Mouse (Mus musculus): ENCODE results near the gene Thrap3.

Gene Thrap3

GRCm38 (mm10) chr4:126145396-126145795 is 57.2 kb downstream of the Thrap3 start:
- no peak for DNase-seq (ENCODE audit: extremely low spot score)

DNA sequence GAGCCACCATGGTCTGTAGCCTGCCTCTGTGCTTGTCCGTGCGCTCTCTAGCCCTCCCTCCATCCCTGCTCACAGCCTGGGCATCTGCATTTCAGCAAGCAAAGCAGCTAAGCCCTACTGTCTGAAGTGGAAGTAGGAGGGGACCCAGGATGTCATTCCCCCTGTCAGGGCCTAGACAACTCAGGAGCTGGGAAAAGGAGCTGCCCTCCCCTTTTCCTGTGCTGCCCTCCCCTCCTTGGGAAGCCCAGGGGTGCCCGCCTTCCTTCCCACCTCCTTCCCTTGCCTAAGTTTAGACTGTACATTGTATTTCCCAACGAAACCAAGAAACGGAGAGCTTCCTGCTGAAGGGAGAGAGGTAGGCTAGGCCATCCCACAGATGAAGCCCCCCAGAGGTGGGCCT is 61.5 kb downstream of the Thrap3 start:
- no peak for DNase-seq (ENCODE audit: extremely low spot score)

DNA sequence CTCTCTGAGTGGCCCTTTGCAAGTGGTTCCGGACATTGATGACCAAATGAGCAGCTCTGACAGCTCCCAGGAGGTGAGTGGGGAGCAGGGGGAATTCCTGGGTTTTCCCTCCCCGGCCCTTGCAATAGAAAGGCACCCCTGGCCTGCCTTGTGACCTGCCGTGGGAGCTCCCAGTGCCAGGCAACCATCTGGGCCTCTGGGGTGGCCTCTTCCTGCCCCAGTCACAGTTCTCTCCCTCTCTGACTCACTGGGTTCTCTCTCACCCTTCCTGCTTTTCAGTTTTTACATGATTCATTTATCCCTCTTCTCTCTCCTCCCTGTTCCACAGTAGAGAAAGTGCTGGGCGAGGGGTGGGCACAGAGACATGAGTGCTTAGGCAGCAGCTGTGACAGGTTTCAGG is 64.8 kb downstream of the Thrap3 start:
- no peak for DNase-seq (ENCODE audit: extremely low spot score)

DNA sequence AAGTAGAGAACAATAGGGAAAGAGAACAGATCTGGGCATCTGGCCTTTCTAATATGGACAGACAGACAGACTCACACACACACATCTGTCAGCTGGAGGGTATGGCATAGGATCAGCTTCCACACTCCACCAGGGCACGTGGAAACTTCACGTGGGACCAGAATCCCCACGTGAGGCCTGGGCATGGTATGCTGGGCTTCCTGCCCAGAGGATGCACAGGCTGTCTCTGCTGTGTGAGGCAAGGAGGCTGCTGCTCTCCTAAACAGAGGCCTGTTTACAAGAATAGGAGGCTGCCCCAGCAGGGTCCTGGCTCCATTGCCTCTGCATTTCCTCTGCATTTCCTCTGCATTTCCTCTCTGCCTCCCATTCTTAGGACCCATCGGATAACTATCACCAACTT is 67.9 kb downstream of the Thrap3 start:
- no peak for DNase-seq (ENCODE audit: extremely low spot score)

DNA sequence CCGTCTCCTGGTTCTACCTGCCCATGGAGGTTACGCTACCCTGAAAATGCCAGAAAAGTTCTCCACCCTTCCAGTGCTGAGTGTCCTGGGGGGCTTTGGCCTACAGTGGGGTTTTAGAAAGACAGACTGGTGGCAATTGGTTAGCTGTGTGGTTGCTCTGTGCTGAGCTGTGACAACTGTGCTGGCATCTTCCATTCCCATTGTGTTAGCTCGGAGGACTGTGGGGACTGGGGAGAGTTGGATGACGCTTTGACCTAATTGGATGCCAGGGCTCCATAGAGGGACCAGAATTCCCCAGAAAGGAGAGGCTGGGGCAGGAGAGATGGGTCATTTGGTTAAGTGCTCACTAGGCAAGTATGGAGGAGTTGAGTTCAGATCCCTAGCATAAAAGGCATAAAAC is 68.3 kb downstream of the Thrap3 start:
- no peak for DNase-seq (ENCODE audit: extremely low spot score)

DNA sequence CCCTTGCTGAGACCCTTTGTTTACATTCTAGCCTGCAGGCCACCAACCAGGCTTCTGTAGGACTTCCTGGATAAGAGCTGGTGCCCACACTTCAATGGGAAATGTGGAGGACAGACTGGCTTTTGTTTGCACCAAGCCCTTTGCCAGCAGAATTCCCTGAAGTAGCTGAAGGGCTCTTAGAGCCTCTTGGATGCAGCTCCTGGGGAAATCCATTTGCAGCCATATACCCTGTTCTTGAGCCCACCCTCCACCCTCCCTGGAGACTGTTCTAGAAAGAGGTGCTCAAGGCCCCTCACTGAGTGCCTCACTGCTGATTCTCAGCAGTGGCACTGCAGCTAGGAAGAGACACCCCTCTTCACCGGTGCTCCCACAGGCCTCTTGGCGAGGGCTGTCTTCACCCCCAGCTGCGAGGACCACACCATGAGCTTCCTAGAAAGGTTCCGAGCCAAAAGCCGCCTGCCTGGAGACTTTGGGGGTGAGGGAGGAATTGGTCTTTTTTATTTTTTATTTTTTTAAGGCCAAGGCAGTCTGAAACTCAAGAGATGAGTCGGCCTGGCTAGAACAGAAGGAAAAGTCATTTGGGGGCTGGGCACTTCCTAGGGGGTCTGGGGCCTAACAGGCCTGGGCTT is 69.8 kb downstream of the Thrap3 start:
- no peak for DNase-seq (ENCODE audit: extremely low spot score)

DNA sequence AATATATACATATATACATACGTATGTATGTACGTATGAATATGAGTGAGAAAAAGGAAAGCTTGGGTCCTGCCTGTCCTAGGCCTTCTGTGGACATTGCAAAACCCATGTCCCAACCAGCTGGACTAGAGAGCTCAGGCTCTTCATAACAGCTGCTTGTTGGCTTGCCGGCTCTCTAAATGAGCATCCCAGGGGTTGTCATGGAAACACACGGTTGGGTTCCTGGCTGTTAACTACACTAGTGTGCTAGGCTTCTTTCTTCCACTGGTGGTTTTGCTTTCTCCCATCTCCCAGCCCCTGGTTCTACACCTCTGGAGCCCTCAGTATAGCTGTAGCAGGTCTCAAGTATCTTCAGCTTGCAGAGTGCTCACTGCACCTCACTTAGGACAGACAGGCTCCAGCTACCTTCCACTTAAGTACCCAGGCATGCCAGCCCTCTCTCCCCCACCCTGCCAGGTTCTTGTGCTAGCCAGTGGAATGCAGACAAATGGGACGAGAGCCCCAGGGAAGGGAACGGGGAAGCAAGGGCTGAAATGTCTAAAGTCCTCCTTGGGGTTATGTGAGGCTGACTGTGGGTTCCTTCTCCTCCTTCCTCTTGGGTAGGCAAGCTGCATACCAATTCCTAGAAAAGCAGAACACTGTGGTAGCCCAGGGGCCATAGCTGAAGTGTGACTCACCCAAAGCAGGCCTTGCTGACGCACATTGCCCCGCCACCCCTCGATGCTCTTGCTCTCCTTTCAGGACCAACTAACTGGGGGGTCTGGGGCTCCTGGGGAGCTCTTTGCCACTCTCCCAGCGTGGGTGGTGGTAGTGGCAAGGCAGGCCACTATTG is 71.1 kb downstream of the Thrap3 start:
- no peak for DNase-seq (ENCODE audit: extremely low spot score)

GRCm38 (mm10) chr4:126130502-126130901 is 72.1 kb downstream of the Thrap3 start:
- no peak for DNase-seq (ENCODE audit: extremely low spot score)

DNA sequence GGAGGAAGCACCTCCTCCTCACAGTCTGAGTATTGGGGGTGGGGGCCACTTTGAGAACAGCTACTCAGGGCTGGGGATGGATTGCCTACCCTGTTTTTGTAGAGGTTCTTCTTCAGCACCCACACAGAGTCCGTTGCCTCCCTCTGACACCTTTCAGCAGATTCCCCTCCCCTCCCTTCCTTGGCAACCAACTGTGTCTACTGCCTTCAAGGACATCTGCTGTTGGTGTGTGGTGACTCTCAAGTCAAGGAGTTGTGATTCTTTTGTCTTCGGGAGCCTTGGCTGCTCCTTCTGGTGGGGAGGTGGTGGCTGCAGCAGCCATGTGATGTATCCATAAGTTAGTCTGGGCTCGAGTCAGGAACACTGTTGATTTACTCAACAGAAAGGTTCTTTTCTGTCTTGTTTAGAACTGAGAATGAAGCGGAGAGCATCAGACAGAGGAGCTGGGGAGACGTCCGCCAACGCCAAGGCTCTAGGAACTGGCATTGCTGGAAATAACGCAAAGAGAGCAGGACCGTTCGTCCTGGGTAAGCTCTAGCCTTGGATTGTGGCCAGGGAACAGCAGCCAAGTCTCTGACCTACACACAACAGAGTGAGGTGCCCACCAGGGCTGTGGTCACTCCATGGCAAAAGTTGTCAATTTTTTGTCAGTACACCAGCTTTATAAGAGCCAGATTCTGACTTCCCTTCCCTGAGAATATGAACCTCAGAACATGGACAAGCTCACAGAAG is 79.1 kb downstream of the Thrap3 start:
- no peak for DNase-seq (ENCODE audit: extremely low spot score)

DNA sequence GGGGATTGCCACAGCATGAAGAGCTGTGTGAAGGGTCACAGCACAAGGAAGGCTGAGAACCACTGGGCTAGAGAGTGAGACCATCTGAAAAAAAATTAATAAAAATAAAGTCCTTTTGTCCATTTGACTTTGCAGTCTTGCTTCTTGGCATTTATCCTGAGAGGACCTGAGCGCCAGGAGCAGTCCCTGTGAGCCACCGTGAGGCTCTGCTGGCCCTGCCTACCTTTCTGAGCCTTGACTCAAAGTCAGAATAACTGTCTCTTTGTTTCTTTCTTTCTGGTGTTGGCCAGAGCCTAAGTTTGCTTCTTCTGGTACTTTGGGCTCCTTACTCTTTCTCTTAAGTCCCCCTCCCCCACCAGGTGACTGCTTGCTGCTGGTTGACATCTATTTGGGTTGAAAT is 82.1 kb downstream of the Thrap3 start:
- DNase-seq (ENCODE audit: extremely low spot score) = no peak

GRCm38 (mm10) chr4:126120052-126120451 is 82.5 kb downstream of the Thrap3 start:
- DNase-seq (ENCODE audit: extremely low spot score) = no peak

DNA sequence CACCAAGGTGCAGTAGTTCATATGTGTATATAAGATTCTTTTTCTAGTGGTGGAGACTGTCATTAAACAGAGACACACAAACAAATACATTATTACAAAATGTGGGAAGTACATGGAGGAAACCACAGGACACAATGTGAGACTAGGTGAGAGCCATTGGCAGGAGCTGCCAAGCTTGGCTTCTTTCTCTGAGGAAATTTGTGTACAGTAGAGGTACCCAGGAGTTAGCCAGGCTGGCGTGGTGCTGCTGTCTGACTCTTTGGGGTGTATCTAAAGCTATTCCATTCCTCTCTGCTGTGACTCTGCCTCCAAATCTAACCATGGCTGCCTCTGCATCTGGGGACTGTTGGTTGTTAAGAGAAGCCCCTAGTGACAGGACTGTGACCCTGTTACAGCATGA is 83.5 kb downstream of the Thrap3 start:
- no peak for DNase-seq (ENCODE audit: extremely low spot score)

GRCm38 (mm10) chr4:126118651-126119050 is 83.9 kb downstream of the Thrap3 start:
- no peak for DNase-seq (ENCODE audit: extremely low spot score)

DNA sequence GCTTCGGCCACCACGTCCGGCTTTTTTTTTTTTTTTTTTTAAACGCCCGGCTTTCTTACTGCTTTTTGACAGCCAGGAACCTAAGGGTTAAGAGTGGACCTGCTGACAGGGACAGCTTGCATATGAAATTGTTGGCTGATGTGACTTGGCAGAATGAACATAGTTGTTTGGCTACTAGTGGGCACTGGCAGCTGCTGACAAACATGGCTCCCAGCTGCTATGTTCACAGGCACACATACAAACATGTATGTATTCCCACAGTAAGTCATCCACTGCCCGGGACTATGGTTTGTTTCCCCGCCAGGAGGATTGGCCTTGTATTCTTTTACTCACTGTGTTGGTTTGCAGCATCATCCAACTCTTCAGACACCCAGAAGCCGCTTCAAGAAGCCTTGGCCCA is 85.4 kb downstream of the Thrap3 start:
- no peak for DNase-seq (ENCODE audit: extremely low spot score)

GRCm38 (mm10) chr4:126115871-126116521 is 86.6 kb downstream of the Thrap3 start:
- no peak for DNase-seq (ENCODE audit: extremely low spot score)

- DNase-seq (ENCODE audit: extremely low spot score) = no peak
These were observed 87.1 kb downstream of the Thrap3 start for GRCm38 (mm10) chr4:126115411-126115810.

Data from embryo, embryonic 9.5 days (tissue).